Mouse (Mus musculus): ENCODE measurements at regions not wholly inside any gene's neighbourhood (a gene's known extent, or its start where the extent isn't known, plus 50 kb on each side); places are given as distances from the start of the nearest gene placed in this dataset.

DNA sequence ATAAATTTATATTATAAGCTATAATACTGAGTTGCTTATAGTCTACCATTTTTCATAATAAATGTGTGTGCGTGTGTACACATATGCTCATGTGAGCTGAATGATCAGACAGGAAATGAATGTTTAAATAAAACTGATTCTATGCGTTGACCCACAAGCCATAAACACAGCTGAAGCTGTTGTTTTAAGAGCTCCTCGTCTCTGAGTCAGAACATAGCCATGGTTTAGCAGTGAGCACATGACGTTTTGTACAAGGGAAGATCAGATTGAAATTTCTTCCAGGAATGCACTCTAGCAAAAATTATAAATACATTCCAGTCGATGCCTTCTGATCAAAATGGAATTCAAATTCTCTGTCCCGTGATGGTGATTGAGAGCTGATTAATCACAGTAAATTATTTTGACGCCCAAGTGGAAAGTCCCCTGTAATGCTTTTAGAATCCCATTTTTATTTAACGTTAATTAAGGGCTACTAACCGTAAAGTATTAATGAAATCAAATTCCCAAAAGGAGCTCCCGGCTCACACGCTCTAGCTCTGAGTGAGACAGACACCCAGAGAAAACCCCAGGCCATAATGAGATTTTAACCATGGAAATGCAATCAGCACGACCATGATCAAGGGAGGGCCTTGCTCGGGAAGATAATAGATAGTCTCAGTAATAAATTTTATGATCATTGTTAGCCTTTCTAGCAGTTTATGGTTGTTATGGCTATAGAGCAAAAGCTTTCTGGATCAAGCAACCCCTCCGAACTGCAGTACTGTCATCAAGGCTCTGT, 402.0 kb downstream of the Wdr11 start:
- TF ChIP-seq ZC3H11A (IDR thresholded peaks at IDR 0.05; ENCODE audit: borderline replicate concordance, low read depth, low read length): no peak
- TF ChIP-seq HCFC1 (IDR thresholded peaks at IDR 0.05; ENCODE audit: borderline replicate concordance, insufficient read depth, low read length): no peak
- TF ChIP-seq MAFK (IDR thresholded peaks at IDR 0.05; ENCODE audit: insufficient read depth, low read depth, low read length): no peak

Measured in ES-E14 (cell line).